Mouse (Mus musculus) embryonic facial prominence, embryonic 12.5 days (tissue): ENCODE results near the gene Atf4. TPM values are rescaled to one million over a fixed set of nuclear protein-coding genes. Genes with fewer than 3 reads are reported as not detected.

Source experiments
- ATAC-seq: fragments of 200-750 bp; cut with Nextera tagmentation; 2 replicates; pipeline ENCODE4 v1.8.0; 2017; ENCODE audit not compliant: insufficient number of reproducible peaks, insufficient read depth, low FRiP score, low TSS enrichment
- H3K27ac ChIP-seq: fragments of 300-500 bp; sonication (generic); 2 replicates; pipeline ENCODE4 v1.5.1; 2016; ENCODE audit warnings: mild to moderate bottlenecking
- H3K27me3 ChIP-seq: fragments of 300-500 bp; sonication (generic); 2 replicates; pipeline ENCODE4 v1.6.1; 2016; ENCODE audit warnings: mild to moderate bottlenecking, moderate library complexity
- H3K36me3 ChIP-seq: fragments of 300-500 bp; sonication (generic); 2 replicates; pipeline ENCODE4 v1.6.1; 2016; ENCODE audit warnings: mild to moderate bottlenecking
- H3K4me1 ChIP-seq: fragments of 300-500 bp; sonication (generic); 2 replicates; pipeline ENCODE4 v1.6.1; 2016
- H3K4me2 ChIP-seq: fragments of 300-500 bp; sonication (generic); replicated peaks from 2 replicates; pipeline ENCODE4 v1.6.1; 2016; ENCODE audit warnings: mild to moderate bottlenecking, moderate library complexity
- H3K4me3 ChIP-seq: fragments of 300-500 bp; sonication (generic); 2 replicates; pipeline ENCODE4 v1.5.1; 2016; ENCODE audit warnings: mild to moderate bottlenecking
- H3K9ac ChIP-seq: fragments of 300-500 bp; sonication (generic); 2 replicates; pipeline ENCODE4 v1.6.1; 2016; ENCODE audit warnings: mild to moderate bottlenecking, moderate library complexity
- H3K9me3 ChIP-seq: fragments of 300-500 bp; sonication (generic); 2 replicates; pipeline ENCODE4 v1.6.1; 2016; ENCODE audit warnings: mild to moderate bottlenecking, moderate library complexity
- WGBS: fragments of 180-500 bp; shearing (Covaris S2); methylation state at CpG from one replicate; pipeline ENCODE4 v1.1.7; 2016; 5-methylcytosine and 5-hydroxymethylcytosine counted together
- polyA plus RNA-seq: library from polyadenylated mRNA; unstranded; fragments of >200 nt; fragmentation: Nextera tagmentation; extraction: Ambion mirVana; gene quantifications from 2 replicates; pipeline ENCODE4 v1.2.1, GENCODE M21; 2016

The Atf4 gene
- polyA plus RNA-seq, 1 experiment from 2014 or later: 117 TPM

GRCm38 (mm10) chr15:80304188-80304587, 49.2 kb downstream of the Atf4 start:
- ATAC-seq: no peak
- WGBS: 87% methylated on average over 12 of the region's 12 CpGs
- no peak overlapping the region for H3K4me3 ChIP-seq
- H3K27ac ChIP-seq: no peak overlapping the region
- H3K9me3 ChIP-seq: no peaks in the 10 kb centered on the region
- H3K4me2 ChIP-seq: no peak overlapping the region
- no peak overlapping the region for H3K9ac ChIP-seq
- no peaks in the 10 kb centered on the region for H3K36me3 ChIP-seq
- H3K4me1 ChIP-seq: no peaks in the 10 kb centered on the region
- peaks cover 8% of the 10 kb centered on the region for H3K27me3 ChIP-seq

- no peak overlapping the region for H3K9ac ChIP-seq
- H3K27me3 ChIP-seq: peaks cover 8% of the 10 kb centered on the region
- ATAC-seq: no peak
- no peaks in the 10 kb centered on the region for H3K9me3 ChIP-seq
- H3K4me1 ChIP-seq: no peaks in the 10 kb centered on the region
- H3K27ac ChIP-seq: no peak overlapping the region
- no peak overlapping the region for H3K4me2 ChIP-seq
- H3K4me3 ChIP-seq: no peak overlapping the region
- H3K36me3 ChIP-seq: no peaks in the 10 kb centered on the region
- 37% methylated on average over 8 of the region's 8 CpGs for WGBS
These were observed 51.2 kb downstream of the Atf4 start for GRCm38 (mm10) chr15:80306146-80306545.

Other genes starting within 250 kb of the Atf4 start
- gene Pdgfb, start 240.2 kb upstream of the Atf4 start, polyA plus RNA-seq: 3.2 and 3.4 TPM in 2 replicates
- 6.4 and 8.1 TPM in 2 replicates for gene Syngr1, start 163.8 kb upstream of the Atf4 start, polyA plus RNA-seq
- 944 and 1,004 TPM in 2 replicates for gene Rpl3, start 163.3 kb upstream of the Atf4 start, polyA plus RNA-seq
- 47.5 and 48.5 TPM in 2 replicates for gene Tab1, start 122.1 kb upstream of the Atf4 start, polyA plus RNA-seq
- gene Mgat3, start 81.5 kb upstream of the Atf4 start, polyA plus RNA-seq: 10.5 and 11.7 TPM in 2 replicates
- gene Mief1, start 21.2 kb upstream of the Atf4 start, polyA plus RNA-seq: 39.7 and 42.1 TPM in 2 replicates
- gene AC140267.1, start 19.3 kb upstream of the Atf4 start, polyA plus RNA-seq: 1.6 TPM in 1 of 2 replicates, not detected in the other
- 65.3 and 65.9 TPM in 2 replicates for gene Rps19bp1, start 9.1 kb downstream of the Atf4 start, polyA plus RNA-seq
- gene Cacna1i, start 32.1 kb downstream of the Atf4 start, polyA plus RNA-seq: 0.01 and 0.03 TPM in 2 replicates